Mouse (Mus musculus): ENCODE results near the gene Capza3.

Capza3 gene

GRCm38 (mm10) chr6:140040952-140041351 is at the start of gene Capza3:
Gene Capza3, plus strand, starts transcription at chr6:140041252.
- ATAC-seq (ENCODE audit: insufficient number of reproducible peaks, low FRiP score, low TSS enrichment), result no peak

GRCm38 (mm10) chr6:140005181-140005580 is 35.9 kb upstream of the Capza3 start:
- ATAC-seq (ENCODE audit: insufficient number of reproducible peaks, low FRiP score, low TSS enrichment), result no peak

- ATAC-seq (ENCODE audit: insufficient number of reproducible peaks, low FRiP score, low TSS enrichment), result no peak
Observed at GRCm38 (mm10) chr6:140024404-140024803, 16.6 kb upstream of the Capza3 start.

GRCm38 (mm10) chr6:140041357-140041756 is 305 bp downstream of the Capza3 start, which contains the start of gene Plcz1:
Gene Plcz1, minus strand, starts transcription at chr6:140041457.
- no peak for ATAC-seq (ENCODE audit: insufficient number of reproducible peaks, low FRiP score, low TSS enrichment)

- ATAC-seq (ENCODE audit: insufficient number of reproducible peaks, low FRiP score, low TSS enrichment), result no peak
Observed at GRCm38 (mm10) chr6:140051476-140051875, 10.4 kb downstream of the Capza3 start.

- ATAC-seq (ENCODE audit: insufficient number of reproducible peaks, low FRiP score, low TSS enrichment), result no peak
Observed at GRCm38 (mm10) chr6:140054271-140054928, 13.3 kb downstream of the Capza3 start.

- no peak for ATAC-seq (ENCODE audit: insufficient number of reproducible peaks, low FRiP score, low TSS enrichment)
Observed at GRCm38 (mm10) chr6:140069177-140069576, 28.1 kb downstream of the Capza3 start.

- ATAC-seq (ENCODE audit: insufficient number of reproducible peaks, low FRiP score, low TSS enrichment), result no peak
Observed at GRCm38 (mm10) chr6:140080933-140081332, 39.9 kb downstream of the Capza3 start.

GRCm38 (mm10) chr6:140081739-140082138 is 40.7 kb downstream of the Capza3 start:
- peak; percentile 36; the same call in 1 of the 2 replicates for ATAC-seq (ENCODE audit: insufficient number of reproducible peaks, low FRiP score, low TSS enrichment)

- ATAC-seq (ENCODE audit: insufficient number of reproducible peaks, low FRiP score, low TSS enrichment), result no peak
Observed at GRCm38 (mm10) chr6:140089855-140090254, 48.8 kb downstream of the Capza3 start.

Data from cerebellum, adult (tissue).